Mouse (Mus musculus) yolk sac, embryonic 10.5 days (tissue): ENCODE data around the gene Tmem213.
A peak's percentile ranks its signal among the peaks of the same experiment; 100 is the strongest.

Experiments used
- DNase-seq: peaks from one replicate; pipeline ENCODE4 v3.0.0-alpha.2; 2017; ENCODE audit warnings: low spot score

Tmem213 gene

GRCm38 (mm10) chr6:38109160-38109795 lies at the start of gene Tmem213:
Tmem213 (plus strand) TSS chr6:38109255.
- DNase-seq = no peak

- DNase-seq = no peak
Measured at GRCm38 (mm10) chr6:38064621-38065020, 44.4 kb upstream of the Tmem213 start.

- DNase-seq = no peak
Measured at GRCm38 (mm10) chr6:38065122-38065500, 43.9 kb upstream of the Tmem213 start.

- no peak for DNase-seq
Measured at GRCm38 (mm10) chr6:38065501-38066122, 43.4 kb upstream of the Tmem213 start.

- peak; percentile 44 for DNase-seq
Measured at GRCm38 (mm10) chr6:38066215-38066614, 42.8 kb upstream of the Tmem213 start.

GRCm38 (mm10) chr6:38071256-38071655 lies 37.8 kb upstream of the Tmem213 start:
- no peak for DNase-seq

GRCm38 (mm10) chr6:38072137-38072796 lies 36.8 kb upstream of the Tmem213 start:
- peak; percentile 63 for DNase-seq

- no peak for DNase-seq
Measured at GRCm38 (mm10) chr6:38073592-38073991, 35.5 kb upstream of the Tmem213 start.

GRCm38 (mm10) chr6:38080364-38080763 lies 28.7 kb upstream of the Tmem213 start:
- no peak for DNase-seq

GRCm38 (mm10) chr6:38081727-38082341 lies 27.2 kb upstream of the Tmem213 start:
- DNase-seq = peak; percentile 83

- no peak for DNase-seq
Measured at GRCm38 (mm10) chr6:38083204-38083603, 25.9 kb upstream of the Tmem213 start.

- DNase-seq = no peak
Measured at GRCm38 (mm10) chr6:38087242-38088026, 21.6 kb upstream of the Tmem213 start.

- no peak for DNase-seq
Measured at GRCm38 (mm10) chr6:38092539-38092938, 16.5 kb upstream of the Tmem213 start.

- DNase-seq = no peak
Measured at GRCm38 (mm10) chr6:38094701-38095100, 14.4 kb upstream of the Tmem213 start.

- DNase-seq = no peak
Measured at GRCm38 (mm10) chr6:38096961-38097370, 12.1 kb upstream of the Tmem213 start.

GRCm38 (mm10) chr6:38102216-38102795 lies 6.7 kb upstream of the Tmem213 start:
- no peak for DNase-seq

- no peak for DNase-seq
Measured at GRCm38 (mm10) chr6:38103775-38104174, 5.3 kb upstream of the Tmem213 start.

- no peak for DNase-seq
Measured at GRCm38 (mm10) chr6:38105924-38106323, 3.1 kb upstream of the Tmem213 start.

- DNase-seq = no peak
Measured at GRCm38 (mm10) chr6:38108449-38108848, 606 bp upstream of the Tmem213 start.

GRCm38 (mm10) chr6:38109871-38110270 lies 816 bp downstream of the Tmem213 start:
- DNase-seq = no peak

GRCm38 (mm10) chr6:38110859-38111258 lies 1.8 kb downstream of the Tmem213 start:
- DNase-seq = peak; percentile 21
